ENCODE assay signal across 34 mouse cellular contexts in the genomic region with DNA sequence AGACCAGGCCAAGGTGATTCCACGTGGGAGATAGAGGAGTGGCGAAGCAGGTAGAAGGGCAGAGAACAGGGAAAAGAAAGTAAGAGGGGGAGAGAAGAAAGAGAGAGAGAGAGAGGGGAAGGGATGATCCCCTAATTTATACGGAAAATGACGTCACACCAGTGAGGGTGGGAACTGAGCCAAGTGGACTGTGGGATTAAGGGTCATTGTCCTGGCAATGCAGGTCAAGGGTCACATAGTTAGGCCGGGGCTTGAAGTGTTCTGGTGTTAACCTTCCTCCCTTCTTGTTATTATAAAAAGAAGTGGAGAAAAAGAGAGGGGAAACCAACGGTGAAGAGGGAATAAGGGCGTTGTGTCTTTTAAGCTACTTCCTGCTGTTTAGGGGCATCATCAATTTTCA. TPM values are rescaled to one million over a fixed set of nuclear protein-coding genes. Genes with fewer than 3 reads are reported as not detected.
DNase-seq lines count a peak whose midpoint lies in the region; ATAC-seq and TF ChIP-seq lines count a peak whose summit lies in the region.
"Had no signal": no experiment of that assay in that cellular context is flagged by ENCODE, and none has a peak within 500 bp of the region (broad histone marks: within the 10 kb centered on the region; RNA-seq: fewer than 3 reads in every experiment).

No protein-coding gene starts in this region.

- no peaks in the 10 kb centered on the region for H3K36me3 ChIP-seq in kidney, adult 2 months (ENCODE audit: control insufficient read depth, insufficient read depth, low read length)
- no peaks in the 10 kb centered on the region for H3K36me3 ChIP-seq in kidney, embryonic 14.5 days (ENCODE audit: control insufficient read depth, insufficient read depth, low read length)
- H3K36me3 ChIP-seq in midbrain, embryonic 14.5 days (ENCODE audit: control insufficient read depth, insufficient read depth, low read length) = no peaks in the 10 kb centered on the region
- H3K36me3 ChIP-seq: embryonic facial prominence, embryonic 12.5 days; embryonic facial prominence, embryonic 15.5 days; heart, embryonic 10.5 days; heart, embryonic 13.5 days; hindbrain, embryonic 12.5 days; hindbrain, embryonic 15.5 days had no signal

- no peak overlapping the region for H3K4me3 ChIP-seq in kidney, adult 2 months (ENCODE audit: insufficient read depth, low read depth, low read length)
- H3K4me3 ChIP-seq in kidney, embryonic 14.5 days (ENCODE audit: low read length) = no peak overlapping the region
- H3K4me3 ChIP-seq in midbrain, embryonic 14.5 days (replicated peaks; ENCODE audit: low read depth, low read length) = no peak overlapping the region
- H3K4me3 ChIP-seq: embryonic facial prominence, embryonic 12.5 days; embryonic facial prominence, embryonic 15.5 days; gastrocnemius, adult 2 months; heart, adult 2 months; heart, embryonic 10.5 days; heart, embryonic 13.5 days; hindbrain, embryonic 12.5 days; hindbrain, embryonic 15.5 days had no signal

- intact Hi-C loops in heart, postnatal 10 days (cut with DNase I) = no loop called here
- intact Hi-C loops in left cerebral cortex, postnatal 4 days (cut with DNase I) = no loop called here

- ATAC-seq in kidney, embryonic 14.5 days (ENCODE audit: low FRiP score, low TSS enrichment) = no peak
- no peak for ATAC-seq in midbrain, embryonic 14.5 days (ENCODE audit: low FRiP score, low TSS enrichment)
- ATAC-seq: activated CD4-positive, CD25-positive, alpha-beta regulatory T cell, adult 4 months; forebrain, embryonic 14.5 days; forebrain, postnatal 0 days had no signal

- H3K4me1 ChIP-seq in kidney, adult 2 months (ENCODE audit: control insufficient read depth, insufficient read depth, low read length) = peaks cover 8% of the 10 kb centered on the region; the same call in 1 of the 2 replicates
- no peaks in the 10 kb centered on the region for H3K4me1 ChIP-seq in kidney, embryonic 14.5 days (ENCODE audit: control insufficient read depth, insufficient read depth, low read length)
- no peaks in the 10 kb centered on the region for H3K4me1 ChIP-seq in midbrain, embryonic 14.5 days (ENCODE audit: control insufficient read depth, insufficient read depth, low read length)
- H3K4me1 ChIP-seq: embryonic facial prominence, embryonic 12.5 days; embryonic facial prominence, embryonic 15.5 days; heart, embryonic 10.5 days; heart, embryonic 13.5 days; hindbrain, embryonic 12.5 days; hindbrain, embryonic 15.5 days had no signal

- peak; percentile 40 for DNase-seq in heart, adult 11 months
- no peak for DNase-seq in heart, postnatal 10 days
- DNase-seq in kidney, adult 2 months = peak; percentile 75
- peak; percentile 18 for DNase-seq in kidney, postnatal 10 days
- DNase-seq in kidney, postnatal 36 days = peak; percentile 70 to 73
- DNase-seq in left cerebral cortex, postnatal 4 days = no peak
- no peak for DNase-seq in midbrain, embryonic 14.5 days
- DNase-seq: adrenal gland, adult 8-10 months; adrenal gland, postnatal 25 days; cerebellum, adult 11-12 months; cerebellum, adult 8-10 months; cerebellum, postnatal 25 days; forebrain, postnatal 0 days; gastrocnemius, adult 2 months; gastrocnemius, postnatal 14 days; heart, adult 2 months had no signal

- TF ChIP-seq POLR2A in kidney, adult 2 months (IDR thresholded peaks at IDR 0.05; ENCODE audit: low read depth, low read length) = no peak

- H3K27ac ChIP-seq in kidney, adult 2 months (ENCODE audit: insufficient read depth, low read depth, low read length) = no peak overlapping the region
- H3K27ac ChIP-seq in kidney, embryonic 14.5 days (ENCODE audit: low read depth, low read length) = no peak overlapping the region
- H3K27ac ChIP-seq in midbrain, embryonic 14.5 days (replicated peaks; ENCODE audit: low read depth, low read length) = no peak overlapping the region
- H3K27ac ChIP-seq: embryonic facial prominence, embryonic 12.5 days; embryonic facial prominence, embryonic 15.5 days; gastrocnemius, adult 2 months; heart, adult 2 months; heart, embryonic 10.5 days; heart, embryonic 13.5 days; hindbrain, embryonic 12.5 days; hindbrain, embryonic 15.5 days had no signal

- no peaks in the 10 kb centered on the region for H3K27me3 ChIP-seq in kidney, adult 2 months (replicated peaks; ENCODE audit: control insufficient read depth, insufficient read depth, low read length)
- no peaks in the 10 kb centered on the region for H3K27me3 ChIP-seq in kidney, embryonic 14.5 days (ENCODE audit: control insufficient read depth, insufficient read depth, low read length)
- H3K27me3 ChIP-seq in midbrain, embryonic 14.5 days (ENCODE audit: control insufficient read depth, insufficient read depth, low read length) = no peaks in the 10 kb centered on the region
- H3K27me3 ChIP-seq: embryonic facial prominence, embryonic 12.5 days; embryonic facial prominence, embryonic 15.5 days; heart, embryonic 13.5 days; hindbrain, embryonic 12.5 days; hindbrain, embryonic 15.5 days had no signal

- 52% methylated on average over 7 of the region's 7 CpGs for WGBS in kidney, adult 2 months
- WGBS in kidney, embryonic 14.5 days = 62% methylated on average over 7 of the region's 7 CpGs
- WGBS in midbrain, embryonic 14.5 days = 49% methylated on average over 7 of the region's 7 CpGs

- H3K9ac ChIP-seq in kidney, embryonic 14.5 days (ENCODE audit: low read depth, low read length) = no peak overlapping the region
- H3K9ac ChIP-seq in midbrain, embryonic 14.5 days (replicated peaks; ENCODE audit: low read length) = no peak overlapping the region
- H3K9ac ChIP-seq: embryonic facial prominence, embryonic 12.5 days; embryonic facial prominence, embryonic 15.5 days; forebrain, postnatal 0 days; heart, embryonic 13.5 days; hindbrain, embryonic 12.5 days; hindbrain, embryonic 15.5 days had no signal

- no peak for TF ChIP-seq CTCF in kidney, adult 2 months (conservative IDR thresholded peaks at IDR 0.05; ENCODE audit: insufficient read depth, insufficient read length, low read depth, low read length)

- no peak overlapping the region for H3K4me2 ChIP-seq in kidney, embryonic 14.5 days (replicated peaks; ENCODE audit: low read depth, low read length)
- H3K4me2 ChIP-seq in midbrain, embryonic 14.5 days (ENCODE audit: low read length) = no peak overlapping the region
- H3K4me2 ChIP-seq: embryonic facial prominence, embryonic 12.5 days; embryonic facial prominence, embryonic 15.5 days; heart, embryonic 13.5 days; hindbrain, embryonic 12.5 days; hindbrain, embryonic 15.5 days had no signal

- no peaks in the 10 kb centered on the region for H3K9me3 ChIP-seq in kidney, embryonic 14.5 days (ENCODE audit: control insufficient read depth, low read length)
- H3K9me3 ChIP-seq in midbrain, embryonic 14.5 days (ENCODE audit: control insufficient read depth, low read length) = no peaks in the 10 kb centered on the region
- H3K9me3 ChIP-seq: embryonic facial prominence, embryonic 12.5 days; embryonic facial prominence, embryonic 15.5 days; heart, embryonic 10.5 days; heart, embryonic 13.5 days; hindbrain, embryonic 12.5 days; hindbrain, embryonic 15.5 days had no signal

RNA-seq across cellular contexts. Expression of gene Rdh16, which starts 3.5 kb away (rescaled TPM):
- total RNA-seq in heart, postnatal 10 days (2021) = not detected
- polyA plus RNA-seq in kidney, adult 2 months (2012; rRNA removed) = 61.2 and 67.5 TPM in 2 replicates
- 0.07 and 0.14 TPM in 2 replicates for polyA plus RNA-seq in kidney, embryonic 14.5 days (2014; fragmentation: Nextera tagmentation; extraction: Ambion mirVana)
- total RNA-seq in left cerebral cortex, postnatal 4 days (2021) = under 1 TPM in 1 of 2 experiments, not detected in 1; 0.12 TPM
- 0.07 TPM in 1 of 2 replicates, not detected in the other for polyA plus RNA-seq in midbrain, embryonic 14.5 days (2014; fragmentation: Nextera tagmentation; extraction: Ambion mirVana)
- total RNA-seq: common myeloid progenitor, adult 5-6 weeks; forebrain, postnatal 0 days; gastrocnemius, adult 2 months; gastrocnemius, postnatal 14 days; heart, adult 2 months; heart, postnatal 25 days; hematopoietic stem cell, adult 5-6 weeks had no signal
- polyA plus RNA-seq: activated CD4-positive, CD25-positive, alpha-beta regulatory T cell, adult 4 months; brain, embryonic 14.5 days; embryonic facial prominence, embryonic 12.5 days; embryonic facial prominence, embryonic 15.5 days; forebrain, embryonic 11.5 days; heart, adult 2 months; heart, embryonic 10.5 days; heart, embryonic 13.5 days; heart, embryonic 16.5 days; hindbrain, embryonic 12.5 days; hindbrain, embryonic 15.5 days had no signal

RNA-seq across cellular contexts. Expression of gene Rdh9, which starts 28.2 kb away (rescaled TPM):
- under 1 TPM in 1 of 2 experiments, not detected in 1; 0.74 TPM for total RNA-seq in heart, postnatal 10 days (2021)
- polyA plus RNA-seq in kidney, adult 2 months (2012; rRNA removed) = 0.10 and 0.13 TPM in 2 replicates
- polyA plus RNA-seq in kidney, embryonic 14.5 days (2014; fragmentation: Nextera tagmentation; extraction: Ambion mirVana) = 0.32 TPM in 1 of 2 replicates, not detected in the other
- under 1 TPM; 0.60 to 0.72 TPM for total RNA-seq in left cerebral cortex, postnatal 4 days (2021)
- 0.13 and 0.22 TPM in 2 replicates for polyA plus RNA-seq in midbrain, embryonic 14.5 days (2014; fragmentation: Nextera tagmentation; extraction: Ambion mirVana)
- total RNA-seq: adrenal gland, postnatal 25 days; common myeloid progenitor, adult 5-6 weeks; heart, adult 2 months; heart, postnatal 25 days had no signal
- polyA plus RNA-seq: embryonic facial prominence, embryonic 15.5 days; forebrain, embryonic 11.5 days had no signal

RNA-seq across cellular contexts. Expression of gene Rdh16f1, which starts 44.8 kb away (rescaled TPM):
- total RNA-seq in heart, postnatal 10 days (2021) = under 1 TPM in 1 of 2 experiments, not detected in 1; 0.17 TPM
- 2.1 and 2.3 TPM in 2 replicates for polyA plus RNA-seq in kidney, adult 2 months (2012; rRNA removed)
- 0.26 TPM in 1 of 2 replicates, not detected in the other for polyA plus RNA-seq in kidney, embryonic 14.5 days (2014; fragmentation: Nextera tagmentation; extraction: Ambion mirVana)
- total RNA-seq in left cerebral cortex, postnatal 4 days (2021) = not detected
- not detected in 2 replicates for polyA plus RNA-seq in midbrain, embryonic 14.5 days (2014; fragmentation: Nextera tagmentation; extraction: Ambion mirVana)
- total RNA-seq: common myeloid progenitor, adult 5-6 weeks; ES-E14; forebrain, postnatal 0 days; gastrocnemius, adult 2 months; hematopoietic stem cell, adult 5-6 weeks had no signal
- polyA plus RNA-seq: embryonic facial prominence, embryonic 12.5 days; forebrain, embryonic 11.5 days; forebrain, embryonic 14.5 days; forebrain, postnatal 0 days; heart, adult 2 months; heart, embryonic 10.5 days; heart, embryonic 13.5 days; heart, embryonic 16.5 days; hindbrain, embryonic 12.5 days; hindbrain, embryonic 15.5 days had no signal

RNA-seq across cellular contexts. Expression of gene Rdh1, which starts 44.9 kb away (rescaled TPM):
- total RNA-seq in heart, postnatal 10 days (2021) = under 1 TPM; 0.10 to 0.12 TPM
- polyA plus RNA-seq in kidney, adult 2 months (2012; rRNA removed) = 1.1 and 1.3 TPM in 2 replicates
- 0.05 and 0.07 TPM in 2 replicates for polyA plus RNA-seq in kidney, embryonic 14.5 days (2014; fragmentation: Nextera tagmentation; extraction: Ambion mirVana)
- total RNA-seq in left cerebral cortex, postnatal 4 days (2021) = under 1 TPM; 0.22 TPM
- polyA plus RNA-seq in midbrain, embryonic 14.5 days (2014; fragmentation: Nextera tagmentation; extraction: Ambion mirVana) = 0.07 TPM in 1 of 2 replicates, not detected in the other
- total RNA-seq: common myeloid progenitor, adult 5-6 weeks; hematopoietic stem cell, adult 5-6 weeks had no signal
- polyA plus RNA-seq: embryonic facial prominence, embryonic 12.5 days; forebrain, embryonic 11.5 days; forebrain, embryonic 14.5 days; forebrain, postnatal 0 days; heart, embryonic 13.5 days; heart, embryonic 16.5 days; hindbrain, embryonic 12.5 days had no signal

RNA-seq across cellular contexts. Expression of gene Rdh19, which starts 45.3 kb away (rescaled TPM):
- not detected for total RNA-seq in heart, postnatal 10 days (2021)
- 1.6 and 2.0 TPM in 2 replicates for polyA plus RNA-seq in kidney, adult 2 months (2012; rRNA removed)
- polyA plus RNA-seq in kidney, embryonic 14.5 days (2014; fragmentation: Nextera tagmentation; extraction: Ambion mirVana) = not detected in 2 replicates
- total RNA-seq in left cerebral cortex, postnatal 4 days (2021) = not detected
- polyA plus RNA-seq in midbrain, embryonic 14.5 days (2014; fragmentation: Nextera tagmentation; extraction: Ambion mirVana) = not detected in 2 replicates
- total RNA-seq: adrenal gland, postnatal 25 days; common myeloid progenitor, adult 5-6 weeks; ES-E14; forebrain, postnatal 0 days; gastrocnemius, adult 2 months; gastrocnemius, postnatal 14 days; heart, adult 2 months; heart, postnatal 25 days; hematopoietic stem cell, adult 5-6 weeks had no signal
- polyA plus RNA-seq: activated CD4-positive, CD25-positive, alpha-beta regulatory T cell, adult 4 months; brain, embryonic 14.5 days; embryonic facial prominence, embryonic 12.5 days; embryonic facial prominence, embryonic 15.5 days; forebrain, embryonic 11.5 days; forebrain, embryonic 14.5 days; forebrain, postnatal 0 days; frontal cortex, adult 2 months; gonadal fat pad, adult 2 months; heart, adult 2 months; heart, embryonic 10.5 days; heart, embryonic 13.5 days; heart, embryonic 16.5 days; hindbrain, embryonic 12.5 days; hindbrain, embryonic 15.5 days had no signal

Comparison
In these comparisons a context has a peak if more than half of its experiments do, and no peak if none do; other contexts are left out.
1. DNase-seq: peak in heart, adult 11 months (single experiment), kidney, adult 2 months (single experiment), kidney, postnatal 10 days (single experiment) and kidney, postnatal 36 days (2 of 2); none in heart, postnatal 10 days (0 of 2), left cerebral cortex, postnatal 4 days (single experiment) and midbrain, embryonic 14.5 days (single experiment).
2. RNA of gene Rdh16, which starts 3.5 kb away (polyA plus RNA-seq): 61.2 to 67.5 TPM in kidney, adult 2 months; 0.07 to 0.14 TPM in kidney, embryonic 14.5 days and 0.07 TPM in midbrain, embryonic 14.5 days; every median in the first group is over 10 times any median in the second.